Mouse (Mus musculus) E14TG2a.4 (cell line): ENCODE data around the gene Nlrp3.
"Not testable (repeated sequence)": the region's sequence is repeated elsewhere in the genome, so short reads cannot be mapped to it uniquely, and the experiment has no call there.

Experiments
- H3K27me3 ChIP-seq: 2 replicates; pipeline ENCODE4 v1.6.1; 2014; ENCODE audit warnings: low read length, control low read depth; ENCODE audit not compliant: insufficient read depth
- H3K36me3 ChIP-seq: 2 replicates; pipeline ENCODE4 v1.6.1; 2014; ENCODE audit warnings: low read length, control low read depth; ENCODE audit not compliant: insufficient read depth
- H3K4me1 ChIP-seq: replicated peaks from 2 replicates; pipeline ENCODE4 v1.6.1; 2014; ENCODE audit warnings: low read depth, low read length, control low read depth
- H3K4me3 ChIP-seq: replicated peaks from 2 replicates; pipeline ENCODE4 v1.5.1; 2014; ENCODE audit warnings: mild to moderate bottlenecking, low read length
- H3K9me3 ChIP-seq: 2 replicates; pipeline ENCODE4 v1.6.1; 2014; ENCODE audit warnings: low read length, control low read depth
- CTCF ChIP-seq: conservative IDR thresholded peaks from 2 replicates; pipeline ENCODE4 v1.5.1; 2014; ENCODE audit warnings: low read length
- NANOG ChIP-seq: IDR thresholded peaks from 2 replicates; pipeline ENCODE4 v1.6.1; 2014; ENCODE audit warnings: borderline replicate concordance, low read length, mixed read lengths
- POU5F1 ChIP-seq: IDR thresholded peaks from 2 replicates; pipeline ENCODE4 v1.6.1; 2014; ENCODE audit warnings: low read length, borderline replicate concordance

Gene Nlrp3

DNA sequence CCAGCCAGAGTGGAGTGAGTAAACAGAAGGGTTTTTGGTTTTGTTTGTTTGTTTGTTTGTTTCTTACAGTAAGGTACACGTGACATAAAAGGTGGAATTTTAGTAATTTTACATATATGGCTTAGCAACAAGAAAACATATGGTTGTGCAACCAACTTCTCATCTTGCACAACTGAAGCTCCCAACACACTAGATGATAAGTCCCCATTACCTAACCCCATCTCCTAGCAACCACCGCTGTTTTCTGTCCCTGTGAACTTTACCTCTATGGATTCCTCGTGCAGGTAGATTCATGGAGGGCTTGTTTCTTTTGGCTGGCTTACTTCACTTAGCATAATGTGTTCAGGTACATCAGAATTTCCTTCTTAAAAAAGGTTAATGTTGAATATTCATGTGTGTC is 2.0 kb downstream of the Nlrp3 start:
- H3K9me3 ChIP-seq: peaks cover 4% of the 10 kb centered on the region; the same call in 1 of the 2 replicates
- H3K4me3 ChIP-seq: no peak overlapping the region
- TF ChIP-seq CTCF (no peak), NANOG (no peak), POU5F1 (no peak)
- peaks cover 10% of the 10 kb centered on the region for H3K27me3 ChIP-seq
- H3K36me3 ChIP-seq: no peaks in the 10 kb centered on the region
- peaks cover 11% of the 10 kb centered on the region for H3K4me1 ChIP-seq

DNA sequence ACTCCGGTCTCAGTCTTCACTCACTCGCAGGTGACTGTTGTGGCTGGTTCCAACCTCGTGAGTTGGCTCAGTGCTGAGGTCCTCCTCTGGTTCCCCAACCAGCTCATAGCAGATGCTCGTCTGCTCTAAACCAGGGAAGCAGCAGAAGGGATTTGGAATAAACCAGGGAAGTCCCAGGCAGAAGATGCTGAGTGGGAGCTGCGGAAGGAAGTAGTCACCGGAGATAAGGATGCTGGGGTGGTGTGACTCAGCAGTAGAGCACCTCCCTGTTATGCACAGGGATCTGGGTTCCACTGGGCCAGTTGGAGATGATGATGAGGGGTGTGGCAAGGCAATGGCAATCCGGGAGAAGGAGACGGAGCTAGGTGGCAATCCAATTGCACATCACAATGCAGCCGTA is 2.6 kb downstream of the Nlrp3 start:
- Histone ChIP-seq H3K4me3 (no peak overlapping the region), H3K36me3 (no peaks in the 10 kb centered on the region), H3K27me3 (peaks cover 16% of the 10 kb centered on the region), H3K9me3 (peaks cover 3% of the 10 kb centered on the region; the same call in 1 of the 2 replicates), H3K4me1 (peaks cover 8% of the 10 kb centered on the region)
- TF ChIP-seq CTCF (no peak), POU5F1 (no peak), NANOG (no peak)

DNA sequence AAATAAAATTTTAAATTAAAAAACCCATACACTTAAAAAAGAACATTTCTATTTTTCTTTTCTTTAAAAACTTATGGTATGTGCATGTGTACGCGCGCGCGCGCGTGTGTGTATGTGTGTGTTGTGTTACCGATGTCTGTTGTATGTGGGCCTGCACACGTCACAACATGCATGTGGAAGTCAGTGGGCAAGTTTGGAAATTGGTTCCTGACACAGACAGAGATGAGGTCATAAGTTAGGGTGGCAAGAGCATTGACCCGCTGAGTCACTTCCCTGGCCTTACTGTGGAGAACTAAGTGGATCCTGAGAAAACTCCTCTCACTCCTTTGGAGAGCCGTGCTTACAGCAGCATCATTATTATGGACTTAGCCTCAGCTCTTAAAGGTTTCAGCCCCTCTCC is 12.8 kb downstream of the Nlrp3 start:
- Histone ChIP-seq H3K4me1 (peaks cover 6% of the 10 kb centered on the region; the same call in 1 of the 2 replicates), H3K27me3 (peaks cover 15% of the 10 kb centered on the region), H3K9me3 (no peaks in the 10 kb centered on the region), H3K4me3 (no peak overlapping the region), H3K36me3 (no peaks in the 10 kb centered on the region)
- no peak for TF ChIP-seq NANOG
- no peak for TF ChIP-seq CTCF
- no peak for TF ChIP-seq POU5F1

DNA sequence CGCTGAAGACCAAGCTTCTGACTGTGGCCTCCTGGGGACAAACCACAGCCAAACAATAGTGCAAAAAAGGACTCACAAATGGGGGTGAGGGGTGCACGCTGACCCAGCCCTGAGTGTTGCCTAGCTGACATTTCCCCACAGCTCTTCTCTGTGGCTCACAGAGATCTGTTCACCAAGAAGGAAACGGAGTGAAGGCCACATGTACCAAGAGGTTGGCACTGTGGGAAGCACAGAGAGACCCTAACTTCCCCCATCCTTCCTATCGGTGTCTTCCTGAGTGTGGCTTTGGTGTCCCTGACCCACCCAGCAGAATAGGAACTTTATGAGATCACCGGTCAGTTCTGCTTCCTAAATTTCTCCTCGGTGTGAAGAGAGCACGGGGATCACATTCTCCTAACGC is 13.2 kb downstream of the Nlrp3 start:
- Histone ChIP-seq H3K4me1 (peaks cover 6% of the 10 kb centered on the region; the same call in 1 of the 2 replicates), H3K36me3 (no peaks in the 10 kb centered on the region), H3K4me3 (no peak overlapping the region), H3K9me3 (no peaks in the 10 kb centered on the region), H3K27me3 (peaks cover 11% of the 10 kb centered on the region)
- TF ChIP-seq NANOG: no peak
- no peak for TF ChIP-seq POU5F1
- TF ChIP-seq CTCF: no peak

DNA sequence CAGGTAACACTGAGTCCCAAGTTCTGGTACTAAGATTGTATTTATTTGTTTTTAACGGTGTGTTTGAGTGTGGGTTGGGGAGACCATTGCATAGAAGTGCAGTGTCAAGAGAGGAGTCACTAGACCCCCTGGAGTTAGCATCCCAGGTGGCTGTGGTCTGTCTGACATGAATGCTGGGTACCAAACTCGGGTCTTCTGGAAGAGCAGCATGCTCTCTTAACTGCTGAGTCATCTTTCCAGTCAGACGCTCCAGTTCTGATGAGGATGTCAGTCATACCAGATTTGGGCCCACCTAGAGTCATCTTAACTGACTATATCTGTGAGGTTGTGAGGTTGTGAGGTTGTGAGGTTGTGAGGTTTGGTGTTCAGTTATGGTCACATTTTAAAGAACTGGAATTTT is 19.5 kb downstream of the Nlrp3 start:
- TF ChIP-seq NANOG: no peak
- no peak for TF ChIP-seq CTCF
- TF ChIP-seq POU5F1: no peak
- no peaks in the 10 kb centered on the region for H3K36me3 ChIP-seq
- peaks cover 9% of the 10 kb centered on the region for H3K27me3 ChIP-seq
- peaks cover 34% of the 10 kb centered on the region for H3K4me1 ChIP-seq
- no peak overlapping the region for H3K4me3 ChIP-seq
- peaks cover 9% of the 10 kb centered on the region for H3K9me3 ChIP-seq

DNA sequence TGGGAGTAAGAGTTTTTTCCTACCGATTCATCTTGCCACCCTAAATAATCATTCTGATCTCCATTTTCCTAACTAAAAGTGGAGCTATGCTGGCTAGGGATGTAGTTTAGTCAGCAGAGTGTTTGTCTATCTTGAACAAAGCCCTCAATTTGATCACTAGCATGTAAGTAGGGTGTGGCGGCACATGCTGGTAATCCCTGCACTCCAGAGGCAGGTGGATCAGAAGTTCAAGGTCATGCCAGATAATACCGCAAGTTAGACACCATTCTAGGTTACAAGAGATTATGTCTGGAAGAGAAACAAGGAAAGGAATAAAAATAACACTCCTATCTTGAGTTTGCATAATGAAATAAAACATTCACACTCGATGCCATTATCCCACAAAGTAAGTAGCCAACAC is 21.0 kb downstream of the Nlrp3 start:
- H3K36me3 ChIP-seq: no peaks in the 10 kb centered on the region
- peaks cover 9% of the 10 kb centered on the region for H3K9me3 ChIP-seq
- no peak for TF ChIP-seq POU5F1
- H3K4me3 ChIP-seq: no peak overlapping the region
- H3K27me3 ChIP-seq: peaks cover 9% of the 10 kb centered on the region
- peaks cover 39% of the 10 kb centered on the region for H3K4me1 ChIP-seq

DNA sequence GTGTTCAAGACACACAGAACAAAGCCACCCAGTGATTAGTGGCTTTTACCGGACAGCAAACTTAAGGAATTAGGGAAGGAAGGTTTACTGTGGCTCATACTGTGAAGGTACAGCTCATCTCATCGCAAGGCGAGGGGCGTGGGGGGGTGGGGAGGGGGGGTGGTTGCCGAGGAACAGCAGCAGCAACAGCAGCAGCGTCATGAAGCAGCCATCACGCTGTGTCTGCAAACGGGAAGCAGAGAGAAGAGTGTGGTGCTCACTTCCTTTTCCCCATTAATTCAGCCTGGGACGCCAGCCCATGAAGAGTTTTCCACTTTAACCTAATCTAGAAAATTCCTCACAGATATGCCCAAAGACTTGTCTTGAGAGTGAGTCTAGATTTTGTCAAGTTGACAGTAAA is 21.5 kb downstream of the Nlrp3 start:
- H3K9me3 ChIP-seq: peaks cover 9% of the 10 kb centered on the region
- H3K36me3 ChIP-seq: no peaks in the 10 kb centered on the region
- TF ChIP-seq CTCF: no peak
- no peak for TF ChIP-seq NANOG
- no peak for TF ChIP-seq POU5F1
- H3K27me3 ChIP-seq: peaks cover 9% of the 10 kb centered on the region
- H3K4me3 ChIP-seq: no peak overlapping the region
- peaks cover 39% of the 10 kb centered on the region for H3K4me1 ChIP-seq

DNA sequence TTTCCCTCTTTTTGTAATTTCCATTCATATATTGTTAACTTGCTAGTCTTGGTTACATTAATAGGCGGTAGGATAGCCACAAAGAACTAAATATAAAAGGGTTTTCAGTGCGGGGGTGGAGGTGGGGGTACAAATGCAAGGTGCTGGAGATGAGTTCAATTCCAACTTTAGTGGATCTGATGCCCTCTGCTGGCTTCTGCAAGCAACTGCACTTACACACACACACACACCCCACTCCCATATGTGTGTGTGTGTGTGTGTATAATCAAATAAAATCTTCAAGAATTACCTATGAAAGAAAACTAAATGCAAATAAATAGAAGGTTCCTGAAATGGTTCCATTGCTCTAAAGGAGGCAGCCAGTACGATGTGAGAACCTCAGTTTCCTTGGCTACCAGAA is 27.9 kb downstream of the Nlrp3 start:
- H3K4me3 ChIP-seq: no peak overlapping the region
- peaks cover 28% of the 10 kb centered on the region for H3K4me1 ChIP-seq
- H3K27me3 ChIP-seq: peaks cover 44% of the 10 kb centered on the region
- no peaks in the 10 kb centered on the region for H3K36me3 ChIP-seq
- no peak for TF ChIP-seq POU5F1
- TF ChIP-seq CTCF: peak; percentile 74
- no peak for TF ChIP-seq NANOG
- peaks cover 4% of the 10 kb centered on the region; the same call in 1 of the 2 replicates for H3K9me3 ChIP-seq

DNA sequence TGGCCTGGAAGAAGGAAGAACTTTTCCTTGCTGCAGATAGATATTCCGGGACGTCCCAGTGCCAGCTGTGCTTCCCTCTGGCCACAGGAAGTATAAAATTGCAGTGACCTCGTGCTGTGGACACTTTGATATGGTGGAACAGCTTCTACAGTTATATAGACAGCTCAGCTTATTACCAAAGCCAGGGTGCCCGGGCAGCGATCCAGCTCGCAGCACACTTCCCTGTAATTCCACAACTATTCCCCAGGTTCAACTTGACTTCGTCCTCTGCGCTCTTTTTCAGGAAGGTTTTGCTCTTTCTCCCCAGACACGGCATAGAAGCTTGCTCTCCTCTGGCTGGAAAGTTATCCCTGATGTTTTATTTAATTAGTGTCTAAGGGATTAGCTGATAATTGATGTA is 34.4 kb downstream of the Nlrp3 start:
- no peaks in the 10 kb centered on the region for H3K9me3 ChIP-seq
- no peaks in the 10 kb centered on the region for H3K36me3 ChIP-seq
- TF ChIP-seq CTCF: no peak
- no peak for TF ChIP-seq POU5F1
- TF ChIP-seq NANOG: no peak
- H3K27me3 ChIP-seq: peaks cover 54% of the 10 kb centered on the region
- peaks cover 27% of the 10 kb centered on the region for H3K4me1 ChIP-seq
- no peak overlapping the region for H3K4me3 ChIP-seq

DNA sequence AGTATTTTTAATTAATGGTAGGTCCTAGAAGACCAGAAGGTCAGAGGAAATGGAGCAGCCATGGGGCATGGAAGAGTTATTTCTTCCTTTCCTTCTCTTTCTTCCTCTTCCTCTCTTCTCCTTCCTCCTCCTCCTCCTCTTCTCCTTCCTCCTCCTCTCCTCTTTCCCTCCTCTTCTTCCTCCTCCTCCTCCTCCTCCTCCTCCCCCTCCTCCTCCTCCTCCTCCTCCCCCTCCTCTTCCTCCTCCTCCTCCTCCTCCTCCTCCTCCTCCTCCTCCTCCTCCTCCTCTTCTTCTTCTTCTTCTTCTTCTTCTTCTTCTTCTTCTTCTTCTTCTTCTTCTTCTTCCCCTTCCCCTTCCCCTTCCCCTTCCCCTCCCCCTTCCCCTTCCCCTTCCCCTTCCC is 34.8 kb downstream of the Nlrp3 start, which contains the start of gene Olfr222:
TSS of gene Olfr222 (minus strand) at position 101 of the 400 bp plus-strand sequence.
- H3K36me3 ChIP-seq, H3K4me3 ChIP-seq, H3K9me3 ChIP-seq: not testable (repeated sequence)
- Histone ChIP-seq H3K4me1 (peaks cover 23% of the 10 kb centered on the region), H3K27me3 (peaks cover 50% of the 10 kb centered on the region)
